Mouse (Mus musculus) hindbrain, embryonic 16.5 days (tissue): ENCODE data around the gene Fgfbp1. TPM values are rescaled to one million over a fixed set of nuclear protein-coding genes. Genes with fewer than 3 reads are reported as not detected.

Experiments used
- ATAC-seq: fragments of 200-750 bp; cut with Nextera tagmentation; 2 replicates; pipeline ENCODE4 v1.8.0; 2017; ENCODE audit warnings: moderate TSS enrichment, moderate library complexity
- H3K27ac ChIP-seq: fragments of 300-500 bp; sonication (generic); 2 replicates; pipeline ENCODE4 v1.5.1; 2014; ENCODE audit warnings: low read depth, mild to moderate bottlenecking, control low read depth, low read length, moderate library complexity
- H3K27me3 ChIP-seq: fragments of 300-500 bp; sonication (generic); replicated peaks from 2 replicates; pipeline ENCODE4 v1.6.1; 2014; ENCODE audit warnings: low read length; ENCODE audit not compliant: control insufficient read depth, insufficient read depth
- H3K36me3 ChIP-seq: fragments of 300-500 bp; sonication (generic); 2 replicates; pipeline ENCODE4 v1.6.1; 2014; ENCODE audit warnings: mild to moderate bottlenecking, low read length, moderate library complexity, mixed read lengths; ENCODE audit not compliant: control insufficient read depth, insufficient read depth
- H3K4me1 ChIP-seq: fragments of 300-500 bp; sonication (generic); 2 replicates; pipeline ENCODE4 v1.6.1; 2014; ENCODE audit warnings: low read depth, low read length; ENCODE audit not compliant: control insufficient read depth, insufficient read depth
- H3K4me2 ChIP-seq: fragments of 300-500 bp; sonication (generic); 2 replicates; pipeline ENCODE4 v1.6.1; 2014; ENCODE audit warnings: mild to moderate bottlenecking, low read length, control low read depth, moderate library complexity
- H3K4me3 ChIP-seq: fragments of 300-500 bp; sonication (generic); 2 replicates; pipeline ENCODE4 v1.5.1; 2014; ENCODE audit warnings: mild to moderate bottlenecking, low read length, control low read depth, moderate library complexity
- H3K9ac ChIP-seq: fragments of 300-500 bp; sonication (generic); 2 replicates; pipeline ENCODE4 v1.6.1; 2014; ENCODE audit warnings: low read depth, mild to moderate bottlenecking, control low read depth, low read length, moderate library complexity
- H3K9me3 ChIP-seq: fragments of 300-500 bp; sonication (generic); 2 replicates; pipeline ENCODE4 v1.6.1; 2014; ENCODE audit warnings: mild to moderate bottlenecking, low read length, moderate library complexity; ENCODE audit not compliant: control insufficient read depth
- WGBS: fragments of 180-500 bp; shearing (Covaris S2); extraction: QIAGEN DNeasy Blood & Tissue Kit; methylation state at CpG from one replicate; pipeline ENCODE4 v1.1.7; 2014; 5-methylcytosine and 5-hydroxymethylcytosine counted together
- polyA plus RNA-seq: library from polyadenylated mRNA; unstranded; fragments of >200 nt; fragmentation: Nextera tagmentation; extraction: Ambion mirVana; gene quantifications from 2 replicates; pipeline ENCODE4 v1.2.1, GENCODE M21; 2015

Gene Fgfbp1
- polyA plus RNA-seq: 13.1 and 13.8 TPM in 2 replicates

DNA sequence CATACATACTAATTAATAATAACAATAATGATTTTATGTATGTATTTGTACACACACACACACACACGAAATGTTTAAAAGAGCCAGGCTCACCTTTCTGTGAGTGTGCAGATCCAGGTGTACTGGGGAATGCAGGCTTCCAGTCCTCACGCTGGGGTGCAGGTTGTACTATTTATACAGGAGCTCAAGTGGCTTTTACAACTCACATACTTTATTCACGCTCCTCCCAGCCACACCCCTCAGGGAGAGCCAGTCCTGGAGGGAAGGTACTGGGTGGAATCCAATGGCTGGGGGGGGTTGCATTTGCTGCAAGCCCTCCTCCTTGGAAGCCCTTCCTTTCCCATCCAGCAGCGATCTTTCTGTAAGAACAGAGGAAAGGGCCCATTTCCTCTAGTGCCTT, at the start of gene Fgfbp1:
TSS of gene Fgfbp1 (minus strand) at position 160 of the 400 bp plus-strand sequence.
- H3K4me3 ChIP-seq: no peak within 1 kb of the TSS
- WGBS: 58% methylated on average over 4 of the region's 4 CpGs
- no peak for ATAC-seq

GRCm38 (mm10) chr5:43998295-43998989, 16.9 kb upstream of the Fgfbp1 start:
- 96% methylated on average over 9 of the region's 9 CpGs for WGBS
- H3K4me1 ChIP-seq: no peaks in the 10 kb centered on the region
- H3K9me3 ChIP-seq: no peaks in the 10 kb centered on the region
- no peak overlapping the region for H3K4me2 ChIP-seq
- no peaks in the 10 kb centered on the region for H3K27me3 ChIP-seq
- peaks cover 8% of the 10 kb centered on the region for H3K36me3 ChIP-seq
- no peak overlapping the region for H3K4me3 ChIP-seq
- H3K27ac ChIP-seq: no peak overlapping the region
- H3K9ac ChIP-seq: no peak overlapping the region
- no peak for ATAC-seq

More for the DNA sequence above, at the start of gene Fgfbp1:
- no peak within 1 kb of the TSS for H3K27ac ChIP-seq
- H3K4me2 ChIP-seq: no peak within 1 kb of the TSS
- H3K36me3 ChIP-seq: no peaks in the 10 kb centered on the region
- no peak within 1 kb of the TSS for H3K9ac ChIP-seq
- H3K9me3 ChIP-seq: no peaks in the 10 kb centered on the region
- no peaks in the 10 kb centered on the region for H3K27me3 ChIP-seq
- H3K4me1 ChIP-seq: no peaks in the 10 kb centered on the region

DNA sequence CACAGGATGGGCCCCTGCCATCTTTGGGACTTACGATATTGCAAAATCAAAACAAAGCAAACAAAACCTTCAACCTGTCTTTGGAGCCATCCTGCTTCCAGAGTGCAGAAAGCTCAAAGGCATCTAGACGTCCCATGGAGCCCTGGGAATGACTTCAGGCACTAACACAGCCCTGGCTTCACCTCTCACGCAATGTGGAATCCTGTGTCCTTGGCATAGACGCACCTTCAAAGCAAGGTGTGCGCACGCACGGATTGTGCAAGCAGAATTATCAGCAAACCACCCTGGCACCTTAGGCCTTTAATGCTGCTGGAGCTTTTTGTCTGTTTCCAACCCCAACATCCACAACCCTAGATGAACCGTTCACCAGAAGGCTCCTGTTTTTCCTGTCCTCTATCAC, 16.0 kb upstream of the Fgfbp1 start:
- Histone ChIP-seq H3K27ac (no peak overlapping the region), H3K4me3 (no peak overlapping the region), H3K27me3 (no peaks in the 10 kb centered on the region), H3K36me3 (peaks cover 6% of the 10 kb centered on the region), H3K9me3 (no peaks in the 10 kb centered on the region), H3K4me2 (no peak overlapping the region), H3K9ac (no peak overlapping the region), H3K4me1 (no peaks in the 10 kb centered on the region)
- 98% methylated on average over 8 of the region's 8 CpGs for WGBS
- ATAC-seq: no peak

GRCm38 (mm10) chr5:43996162-43996561, 14.6 kb upstream of the Fgfbp1 start:
- 87% methylated on average over 4 of the region's 4 CpGs for WGBS
- Histone ChIP-seq H3K4me2 (no peak overlapping the region), H3K27me3 (no peaks in the 10 kb centered on the region), H3K9me3 (no peaks in the 10 kb centered on the region), H3K4me3 (no peak overlapping the region), H3K4me1 (no peaks in the 10 kb centered on the region), H3K27ac (no peak overlapping the region), H3K36me3 (peaks cover under 1% of the 10 kb centered on the region; the same call in 1 of the 2 replicates), H3K9ac (no peak overlapping the region)
- no peak for ATAC-seq

DNA sequence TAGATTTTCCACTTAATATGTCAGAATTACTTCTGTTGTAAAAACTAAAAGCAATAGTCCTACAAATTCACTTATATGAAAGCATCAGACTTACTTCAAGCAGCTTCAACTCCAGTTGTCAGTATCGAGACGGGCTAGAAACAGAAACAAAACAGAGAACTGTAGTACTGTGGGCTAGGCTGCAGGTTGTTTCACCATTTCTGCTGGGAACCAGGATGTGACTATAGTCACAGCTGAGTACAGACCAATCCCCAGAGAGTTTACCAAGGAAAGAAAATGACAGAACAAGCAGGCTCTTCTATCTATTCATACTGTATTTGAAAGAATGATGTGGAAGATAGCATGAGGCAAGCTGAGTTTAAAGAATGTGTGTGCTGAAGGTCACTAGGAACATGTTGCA, 13.4 kb upstream of the Fgfbp1 start:
- no peaks in the 10 kb centered on the region for H3K4me1 ChIP-seq
- no peak overlapping the region for H3K9ac ChIP-seq
- no peak overlapping the region for H3K4me2 ChIP-seq
- no peak overlapping the region for H3K4me3 ChIP-seq
- WGBS: 93% methylated on average over 2 of the region's 2 CpGs
- H3K27me3 ChIP-seq: no peaks in the 10 kb centered on the region
- no peaks in the 10 kb centered on the region for H3K36me3 ChIP-seq
- no peaks in the 10 kb centered on the region for H3K9me3 ChIP-seq
- ATAC-seq: no peak
- H3K27ac ChIP-seq: no peak overlapping the region

DNA sequence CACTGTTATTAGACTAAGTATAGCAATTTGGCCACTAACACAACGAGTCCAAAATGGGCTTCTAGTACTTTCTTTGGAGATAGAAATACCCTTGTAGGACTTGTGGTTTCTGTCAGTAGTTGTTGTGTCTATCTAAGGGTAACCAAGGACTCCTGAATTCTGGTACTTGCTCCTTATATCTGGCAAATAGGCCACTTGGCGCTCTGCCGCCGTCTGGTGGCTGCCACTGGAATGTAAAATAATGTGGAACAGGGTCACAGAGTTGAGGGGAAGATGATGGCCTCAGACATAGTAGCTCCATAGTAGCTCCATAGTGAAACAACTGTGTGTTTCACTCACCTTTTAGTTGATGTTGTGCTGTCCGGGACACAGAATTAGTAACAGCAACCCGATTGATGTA, 8.7 kb upstream of the Fgfbp1 start:
- no peak overlapping the region for H3K4me2 ChIP-seq
- H3K4me1 ChIP-seq: no peaks in the 10 kb centered on the region
- H3K27me3 ChIP-seq: no peaks in the 10 kb centered on the region
- H3K9me3 ChIP-seq: no peaks in the 10 kb centered on the region
- no peak overlapping the region for H3K9ac ChIP-seq
- 50% methylated on average over 6 of the region's 6 CpGs for WGBS
- H3K4me3 ChIP-seq: no peak overlapping the region
- no peaks in the 10 kb centered on the region for H3K36me3 ChIP-seq
- ATAC-seq: no peak
- no peak overlapping the region for H3K27ac ChIP-seq

GRCm38 (mm10) chr5:43989017-43989416, 7.4 kb upstream of the Fgfbp1 start:
- WGBS: 84% methylated on average over 5 of the region's 5 CpGs
- Histone ChIP-seq H3K36me3 (no peaks in the 10 kb centered on the region), H3K4me1 (no peaks in the 10 kb centered on the region), H3K4me2 (no peak overlapping the region), H3K9ac (no peak overlapping the region), H3K9me3 (no peaks in the 10 kb centered on the region), H3K27ac (no peak overlapping the region), H3K27me3 (no peaks in the 10 kb centered on the region), H3K4me3 (no peak overlapping the region)
- ATAC-seq: no peak

GRCm38 (mm10) chr5:43986212-43986611, 4.6 kb upstream of the Fgfbp1 start:
- H3K9me3 ChIP-seq: no peaks in the 10 kb centered on the region
- no peak overlapping the region for H3K4me3 ChIP-seq
- ATAC-seq: no peak
- H3K27me3 ChIP-seq: no peaks in the 10 kb centered on the region
- H3K27ac ChIP-seq: no peak overlapping the region
- H3K4me2 ChIP-seq: no peak overlapping the region
- H3K4me1 ChIP-seq: no peaks in the 10 kb centered on the region
- H3K9ac ChIP-seq: no peak overlapping the region
- no peaks in the 10 kb centered on the region for H3K36me3 ChIP-seq

GRCm38 (mm10) chr5:43982896-43983295, 1.3 kb upstream of the Fgfbp1 start:
- WGBS: 61% methylated on average over 1 of the region's 1 CpGs
- Histone ChIP-seq H3K4me1 (no peaks in the 10 kb centered on the region), H3K27me3 (no peaks in the 10 kb centered on the region), H3K9me3 (no peaks in the 10 kb centered on the region), H3K9ac (no peak overlapping the region), H3K4me3 (no peak overlapping the region), H3K4me2 (no peak overlapping the region), H3K27ac (no peak overlapping the region), H3K36me3 (no peaks in the 10 kb centered on the region)
- ATAC-seq: no peak
